Mouse (Mus musculus): Measurements from ENCODE around the gene A830018L16Rik. TPM values are rescaled to one million over a fixed set of nuclear protein-coding genes. Genes with fewer than 3 reads are reported as not detected.
"Not testable (repeated sequence)": the region's sequence is repeated elsewhere in the genome, so short reads cannot be mapped to it uniquely, and the experiment has no call there.

A830018L16Rik gene
- polyA plus RNA-seq, 1 experiment from 2014 or later: 16.7 TPM

GRCm38 (mm10) chr1:12010607-12011006, 596.7 kb downstream of the A830018L16Rik start:
- 81% methylated on average over 1 of the region's 1 CpGs for WGBS
- Histone ChIP-seq H3K9ac (replicated peaks) (no peak overlapping the region), H3K4me3 (replicated peaks) (no peak overlapping the region), H3K36me3 (no peaks in the 10 kb centered on the region), H3K4me1 (no peaks in the 10 kb centered on the region), H3K4me2 (no peak overlapping the region), H3K27me3 (replicated peaks) (no peaks in the 10 kb centered on the region), H3K9me3 (replicated peaks) (no peaks in the 10 kb centered on the region), H3K27ac (replicated peaks) (no peak overlapping the region)
- ATAC-seq (ENCODE audit: low FRiP score): no peak

- not testable (repeated sequence) for H3K36me3 ChIP-seq; H3K4me1 ChIP-seq; H3K27me3 ChIP-seq (replicated peaks); H3K27ac ChIP-seq (replicated peaks); ATAC-seq (ENCODE audit: low FRiP score); H3K9ac ChIP-seq (replicated peaks); H3K4me2 ChIP-seq; H3K9me3 ChIP-seq (replicated peaks); H3K4me3 ChIP-seq (replicated peaks)
- WGBS: 88% methylated on average over 5 of the region's 5 CpGs
These were observed 606.7 kb downstream of the A830018L16Rik start for GRCm38 (mm10) chr1:12020646-12021045.

All from neural tube, embryonic 15.5 days (tissue).